Mouse (Mus musculus) G1E (cell line): ENCODE data around the gene Ptpn21.

Source experiments
- CTCF ChIP-seq: IDR thresholded peaks from 2 replicates; pipeline ENCODE4 v1.5.1; 2012; ENCODE audit warnings: low read depth, low read length, inconsistent platforms, mixed read lengths
- GATA1 ChIP-seq: IDR thresholded peaks from 2 replicates; pipeline ENCODE4 v1.6.1; 2012; ENCODE audit warnings: borderline replicate concordance, low read length, inconsistent platforms, mixed read lengths
- TAL1 ChIP-seq: conservative IDR thresholded peaks from 2 replicates; pipeline ENCODE4 v1.6.1; 2012; ENCODE audit warnings: low read depth, low read length, inconsistent platforms, mixed read lengths

DNA sequence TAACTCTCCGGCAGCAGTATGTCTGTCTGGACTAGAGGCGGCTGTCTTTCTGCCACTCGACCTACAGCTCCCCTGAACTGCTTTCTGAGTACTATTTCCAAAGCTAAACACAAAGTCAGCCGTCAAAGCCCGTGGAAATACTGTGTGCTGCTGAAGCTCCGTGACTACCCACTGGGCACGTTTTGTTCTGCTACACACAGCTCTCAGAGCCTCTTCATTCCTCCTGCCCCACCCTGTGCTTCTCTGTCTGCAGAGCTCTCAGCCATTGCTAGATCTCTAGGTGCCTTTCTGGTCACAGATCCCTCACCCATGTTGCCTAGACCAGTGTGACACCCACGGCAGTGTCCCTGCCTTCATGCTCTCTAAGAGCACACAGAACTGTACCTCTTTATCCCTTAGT, 47.0 kb downstream of the Ptpn21 start:
- TF ChIP-seq TAL1 (no peak), GATA1 (no peak), CTCF (no peak)
